Mouse (Mus musculus): ENCODE measurements around the gene Il31ra. TPM values are rescaled to one million over a fixed set of nuclear protein-coding genes. Genes with fewer than 3 reads are reported as not detected.

Gene Il31ra
- polyA plus RNA-seq, 1 experiment from 2014 or later: 0.09 TPM

- 54% methylated on average over 10 of the region's 10 CpGs for WGBS
- no peaks in the 10 kb centered on the region for H3K36me3 ChIP-seq (ENCODE audit: control insufficient read depth, insufficient read depth, low read length)
- H3K4me2 ChIP-seq (replicated peaks; ENCODE audit: low read depth, low read length): no peak overlapping the region
- H3K9ac ChIP-seq (ENCODE audit: low read depth, low read length): no peak overlapping the region
- no peak for ATAC-seq (ENCODE audit: low FRiP score, low TSS enrichment)
- H3K27me3 ChIP-seq (ENCODE audit: control insufficient read depth, insufficient read depth, low read length): no peaks in the 10 kb centered on the region
- no peaks in the 10 kb centered on the region for H3K9me3 ChIP-seq (ENCODE audit: control insufficient read depth, low read length)
- no peak overlapping the region for H3K27ac ChIP-seq (ENCODE audit: low read depth, low read length)
- H3K4me1 ChIP-seq (ENCODE audit: control insufficient read depth, insufficient read depth, low read length): peaks cover 3% of the 10 kb centered on the region; the same call in 1 of the 2 replicates
- no peak overlapping the region for H3K4me3 ChIP-seq (ENCODE audit: low read length)
Measured at GRCm38 (mm10) chr13:112541223-112541975, 52.8 kb downstream of the Il31ra start.

GRCm38 (mm10) chr13:112540616-112541015 is 53.5 kb downstream of the Il31ra start:
- no peaks in the 10 kb centered on the region for H3K27me3 ChIP-seq (ENCODE audit: control insufficient read depth, insufficient read depth, low read length)
- H3K9me3 ChIP-seq (ENCODE audit: control insufficient read depth, low read length): no peaks in the 10 kb centered on the region
- H3K4me1 ChIP-seq (ENCODE audit: control insufficient read depth, insufficient read depth, low read length): peaks cover 3% of the 10 kb centered on the region; the same call in 1 of the 2 replicates
- no peaks in the 10 kb centered on the region for H3K36me3 ChIP-seq (ENCODE audit: control insufficient read depth, insufficient read depth, low read length)
- 31% methylated on average over 3 of the region's 3 CpGs for WGBS
- no peak overlapping the region for H3K4me2 ChIP-seq (replicated peaks; ENCODE audit: low read depth, low read length)
- no peak overlapping the region for H3K4me3 ChIP-seq (ENCODE audit: low read length)
- no peak overlapping the region for H3K27ac ChIP-seq (ENCODE audit: low read depth, low read length)
- no peak overlapping the region for H3K9ac ChIP-seq (ENCODE audit: low read depth, low read length)
- ATAC-seq (ENCODE audit: low FRiP score, low TSS enrichment): no peak

GRCm38 (mm10) chr13:112537065-112537464 is 57.1 kb downstream of the Il31ra start:
- Histone ChIP-seq H3K4me1 (ENCODE audit: control insufficient read depth, insufficient read depth, low read length) (peaks cover 6% of the 10 kb centered on the region; the same call in 1 of the 2 replicates), H3K4me2 (replicated peaks; ENCODE audit: low read depth, low read length) (no peak overlapping the region), H3K9me3 (ENCODE audit: control insufficient read depth, low read length) (no peaks in the 10 kb centered on the region), H3K9ac (ENCODE audit: low read depth, low read length) (no peak overlapping the region), H3K4me3 (ENCODE audit: low read length) (no peak overlapping the region), H3K27me3 (ENCODE audit: control insufficient read depth, insufficient read depth, low read length) (no peaks in the 10 kb centered on the region), H3K36me3 (ENCODE audit: control insufficient read depth, insufficient read depth, low read length) (no peaks in the 10 kb centered on the region), H3K27ac (ENCODE audit: low read depth, low read length) (no peak overlapping the region)
- 94% methylated on average over 7 of the region's 7 CpGs for WGBS
- no peak for ATAC-seq (ENCODE audit: low FRiP score, low TSS enrichment)

- Histone ChIP-seq H3K9ac (ENCODE audit: low read depth, low read length) (no peak overlapping the region), H3K4me3 (ENCODE audit: low read length) (no peak overlapping the region), H3K36me3 (ENCODE audit: control insufficient read depth, insufficient read depth, low read length) (no peaks in the 10 kb centered on the region), H3K27me3 (ENCODE audit: control insufficient read depth, insufficient read depth, low read length) (no peaks in the 10 kb centered on the region), H3K9me3 (ENCODE audit: control insufficient read depth, low read length) (no peaks in the 10 kb centered on the region), H3K4me1 (ENCODE audit: control insufficient read depth, insufficient read depth, low read length) (peaks cover 6% of the 10 kb centered on the region; the same call in 1 of the 2 replicates), H3K4me2 (replicated peaks; ENCODE audit: low read depth, low read length) (no peak overlapping the region), H3K27ac (ENCODE audit: low read depth, low read length) (no peak overlapping the region)
- 24% methylated on average over 4 of the region's 4 CpGs for WGBS
- ATAC-seq (ENCODE audit: low FRiP score, low TSS enrichment): no peak
Measured at GRCm38 (mm10) chr13:112536611-112537010, 57.5 kb downstream of the Il31ra start.

GRCm38 (mm10) chr13:112533556-112533955 is 60.6 kb downstream of the Il31ra start:
- Histone ChIP-seq H3K4me3 (ENCODE audit: low read length) (no peak overlapping the region), H3K27me3 (ENCODE audit: control insufficient read depth, insufficient read depth, low read length) (no peaks in the 10 kb centered on the region), H3K9me3 (ENCODE audit: control insufficient read depth, low read length) (no peaks in the 10 kb centered on the region), H3K36me3 (ENCODE audit: control insufficient read depth, insufficient read depth, low read length) (no peaks in the 10 kb centered on the region), H3K27ac (ENCODE audit: low read depth, low read length) (no peak overlapping the region), H3K4me2 (replicated peaks; ENCODE audit: low read depth, low read length) (no peak overlapping the region), H3K9ac (ENCODE audit: low read depth, low read length) (no peak overlapping the region), H3K4me1 (ENCODE audit: control insufficient read depth, insufficient read depth, low read length) (0 out of 2 replicates have a peak, but pooled peaks cover 3% of the 10 kb centered on the region)
- WGBS: 56% methylated on average over 9 of the region's 9 CpGs
- ATAC-seq (ENCODE audit: low FRiP score, low TSS enrichment): no peak

DNA sequence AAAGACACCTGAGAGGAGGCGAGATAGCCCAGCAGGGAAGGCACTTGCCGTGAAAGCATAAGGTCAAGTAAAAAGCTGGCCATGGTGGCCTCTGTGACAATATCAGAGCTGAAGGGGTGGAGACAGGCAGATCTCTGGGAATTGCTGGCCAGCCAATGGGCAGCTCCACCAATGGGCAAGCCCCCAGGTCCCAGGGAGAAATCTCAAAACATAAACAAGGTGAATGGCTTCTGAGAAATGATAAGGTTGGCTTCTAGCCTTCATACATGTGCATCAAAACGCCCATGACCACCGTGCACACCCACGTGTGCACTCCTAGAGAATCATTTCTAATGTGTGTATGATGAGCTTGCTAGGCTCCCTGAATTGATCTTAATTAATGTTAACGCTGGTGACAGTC is 61.9 kb downstream of the Il31ra start:
- Histone ChIP-seq H3K27me3 (ENCODE audit: control insufficient read depth, insufficient read depth, low read length) (no peaks in the 10 kb centered on the region), H3K4me1 (ENCODE audit: control insufficient read depth, insufficient read depth, low read length) (0 out of 2 replicates have a peak, but pooled peaks cover 3% of the 10 kb centered on the region), H3K4me2 (replicated peaks; ENCODE audit: low read depth, low read length) (no peak overlapping the region), H3K9ac (ENCODE audit: low read depth, low read length) (no peak overlapping the region), H3K27ac (ENCODE audit: low read depth, low read length) (no peak overlapping the region), H3K36me3 (ENCODE audit: control insufficient read depth, insufficient read depth, low read length) (no peaks in the 10 kb centered on the region), H3K4me3 (ENCODE audit: low read length) (no peak overlapping the region), H3K9me3 (ENCODE audit: control insufficient read depth, low read length) (no peaks in the 10 kb centered on the region)
- no peak for ATAC-seq (ENCODE audit: low FRiP score, low TSS enrichment)
- WGBS: 86% methylated on average over 6 of the region's 6 CpGs

GRCm38 (mm10) chr13:112529893-112530292 is 64.3 kb downstream of the Il31ra start:
- H3K27me3 ChIP-seq (ENCODE audit: control insufficient read depth, insufficient read depth, low read length): no peaks in the 10 kb centered on the region
- ATAC-seq (ENCODE audit: low FRiP score, low TSS enrichment): peak; percentile 60
- 37% methylated on average over 3 of the region's 3 CpGs for WGBS

GRCm38 (mm10) chr13:112527186-112527585 is 67.0 kb downstream of the Il31ra start:
- Histone ChIP-seq H3K9ac (ENCODE audit: low read depth, low read length) (no peak overlapping the region), H3K27me3 (ENCODE audit: control insufficient read depth, insufficient read depth, low read length) (no peaks in the 10 kb centered on the region), H3K27ac (ENCODE audit: low read depth, low read length) (no peak overlapping the region), H3K9me3 (ENCODE audit: control insufficient read depth, low read length) (no peaks in the 10 kb centered on the region), H3K4me3 (ENCODE audit: low read length) (no peak overlapping the region), H3K4me1 (ENCODE audit: control insufficient read depth, insufficient read depth, low read length) (no peaks in the 10 kb centered on the region), H3K4me2 (replicated peaks; ENCODE audit: low read depth, low read length) (no peak overlapping the region), H3K36me3 (ENCODE audit: control insufficient read depth, insufficient read depth, low read length) (no peaks in the 10 kb centered on the region)
- no peak for ATAC-seq (ENCODE audit: low FRiP score, low TSS enrichment)
- WGBS: 63% methylated on average over 1 of the region's 1 CpGs

More at GRCm38 (mm10) chr13:112529893-112530292, 64.3 kb downstream of the Il31ra start:
- Histone ChIP-seq H3K4me3 (ENCODE audit: low read length) (no peak overlapping the region), H3K9ac (ENCODE audit: low read depth, low read length) (no peak overlapping the region), H3K4me1 (ENCODE audit: control insufficient read depth, insufficient read depth, low read length) (0 out of 2 replicates have a peak, but pooled peaks cover 3% of the 10 kb centered on the region), H3K36me3 (ENCODE audit: control insufficient read depth, insufficient read depth, low read length) (no peaks in the 10 kb centered on the region), H3K27ac (ENCODE audit: low read depth, low read length) (no peak overlapping the region), H3K9me3 (ENCODE audit: control insufficient read depth, low read length) (no peaks in the 10 kb centered on the region), H3K4me2 (replicated peaks; ENCODE audit: low read depth, low read length) (no peak overlapping the region)

DNA sequence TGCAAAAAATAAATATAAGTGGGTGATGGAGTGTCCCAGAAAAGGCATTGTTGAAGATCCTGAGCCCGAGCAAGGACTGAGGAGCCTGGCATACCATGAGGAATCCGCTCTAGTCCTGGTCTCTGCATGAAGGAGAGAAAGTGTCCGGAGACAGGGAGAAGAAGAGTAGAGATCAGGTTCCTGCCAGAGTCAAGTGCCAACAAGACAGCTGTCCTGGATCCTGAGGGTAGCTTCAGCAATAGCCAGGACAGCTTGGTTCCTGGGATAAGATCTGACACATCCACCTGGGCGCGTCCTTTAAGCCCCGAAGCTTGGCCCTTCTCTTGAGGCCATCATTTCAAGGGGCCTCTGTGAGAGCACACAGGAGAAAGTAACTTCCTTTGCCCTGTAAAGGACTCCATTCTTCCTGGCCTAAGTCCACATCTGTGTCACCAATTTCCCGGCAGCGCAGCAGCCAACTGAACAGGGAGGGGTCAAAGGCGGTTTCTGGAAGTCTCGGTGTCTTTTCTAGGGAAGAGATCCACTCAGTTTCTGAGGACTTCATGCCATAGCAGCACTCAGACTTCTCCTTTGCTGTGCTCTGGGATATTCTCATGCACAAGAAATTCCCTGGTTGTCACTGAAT is 70.7 kb downstream of the Il31ra start:
- H3K4me3 ChIP-seq (ENCODE audit: low read length): no peak overlapping the region
- 83% methylated on average over 10 of the region's 10 CpGs for WGBS
- H3K27me3 ChIP-seq (ENCODE audit: control insufficient read depth, insufficient read depth, low read length): no peaks in the 10 kb centered on the region
- H3K9me3 ChIP-seq (ENCODE audit: control insufficient read depth, low read length): no peaks in the 10 kb centered on the region
- no peak overlapping the region for H3K27ac ChIP-seq (ENCODE audit: low read depth, low read length)
- ATAC-seq (ENCODE audit: low FRiP score, low TSS enrichment): no peak
- H3K4me2 ChIP-seq (replicated peaks; ENCODE audit: low read depth, low read length): no peak overlapping the region
- H3K36me3 ChIP-seq (ENCODE audit: control insufficient read depth, insufficient read depth, low read length): no peaks in the 10 kb centered on the region
- no peaks in the 10 kb centered on the region for H3K4me1 ChIP-seq (ENCODE audit: control insufficient read depth, insufficient read depth, low read length)
- H3K9ac ChIP-seq (ENCODE audit: low read depth, low read length): no peak overlapping the region

All from kidney, embryonic 14.5 days (tissue).